Mouse (Mus musculus) embryonic facial prominence, embryonic 12.5 days (tissue): ENCODE data around the gene Smyd3. TPM values are rescaled to one million over a fixed set of nuclear protein-coding genes. Genes with fewer than 3 reads are reported as not detected.
A peak's percentile ranks its signal among the peaks of the same experiment; 100 is the strongest.

ENCODE experiments used
- ATAC-seq: fragments of 200-750 bp; cut with Nextera tagmentation; 2 replicates; pipeline ENCODE4 v1.8.0; 2017; ENCODE audit not compliant: insufficient number of reproducible peaks, insufficient read depth, low FRiP score, low TSS enrichment
- H3K27ac ChIP-seq: fragments of 300-500 bp; sonication (generic); 2 replicates; pipeline ENCODE4 v1.5.1; 2016; ENCODE audit warnings: mild to moderate bottlenecking
- H3K27me3 ChIP-seq: fragments of 300-500 bp; sonication (generic); 2 replicates; pipeline ENCODE4 v1.6.1; 2016; ENCODE audit warnings: mild to moderate bottlenecking, moderate library complexity
- H3K36me3 ChIP-seq: fragments of 300-500 bp; sonication (generic); 2 replicates; pipeline ENCODE4 v1.6.1; 2016; ENCODE audit warnings: mild to moderate bottlenecking
- H3K4me1 ChIP-seq: fragments of 300-500 bp; sonication (generic); 2 replicates; pipeline ENCODE4 v1.6.1; 2016
- H3K4me2 ChIP-seq: fragments of 300-500 bp; sonication (generic); replicated peaks from 2 replicates; pipeline ENCODE4 v1.6.1; 2016; ENCODE audit warnings: mild to moderate bottlenecking, moderate library complexity
- H3K4me3 ChIP-seq: fragments of 300-500 bp; sonication (generic); 2 replicates; pipeline ENCODE4 v1.5.1; 2016; ENCODE audit warnings: mild to moderate bottlenecking
- H3K9ac ChIP-seq: fragments of 300-500 bp; sonication (generic); 2 replicates; pipeline ENCODE4 v1.6.1; 2016; ENCODE audit warnings: mild to moderate bottlenecking, moderate library complexity
- H3K9me3 ChIP-seq: fragments of 300-500 bp; sonication (generic); 2 replicates; pipeline ENCODE4 v1.6.1; 2016; ENCODE audit warnings: mild to moderate bottlenecking, moderate library complexity
- WGBS: fragments of 180-500 bp; shearing (Covaris S2); methylation state at CpG from one replicate; pipeline ENCODE4 v1.1.7; 2016; 5-methylcytosine and 5-hydroxymethylcytosine counted together
- polyA plus RNA-seq: library from polyadenylated mRNA; unstranded; fragments of >200 nt; fragmentation: Nextera tagmentation; extraction: Ambion mirVana; gene quantifications from 2 replicates; pipeline ENCODE4 v1.2.1, GENCODE M21; 2016

Smyd3 gene
- polyA plus RNA-seq, 1 experiment from 2014 or later: 28.9 TPM

DNA sequence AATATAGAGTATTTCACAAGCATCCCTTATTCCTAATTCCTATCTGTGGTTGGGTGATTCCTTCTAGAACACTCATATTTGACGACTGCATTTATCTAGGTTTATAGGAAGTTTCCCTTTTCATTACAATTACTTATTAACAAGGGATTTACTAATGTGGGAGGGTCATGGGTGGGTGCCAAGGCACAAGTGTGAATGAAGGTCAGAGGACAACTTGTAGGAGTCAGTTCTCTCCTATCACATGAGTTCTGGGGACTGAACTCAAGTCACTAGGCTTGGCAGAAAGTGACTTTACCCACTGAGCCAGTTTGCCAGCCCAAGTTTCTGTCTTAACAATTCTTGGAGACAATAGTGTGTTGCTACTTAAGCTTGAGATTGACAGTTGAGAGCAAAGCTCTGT, 529.7 kb downstream of the Smyd3 start:
- H3K9ac ChIP-seq: no peak overlapping the region
- H3K9me3 ChIP-seq: no peaks in the 10 kb centered on the region
- WGBS: 84% methylated on average over 1 of the region's 1 CpGs
- H3K4me1 ChIP-seq: peaks cover 21% of the 10 kb centered on the region; the same call in 1 of the 2 replicates
- no peaks in the 10 kb centered on the region for H3K36me3 ChIP-seq
- H3K4me3 ChIP-seq: no peak overlapping the region
- no peak overlapping the region for H3K4me2 ChIP-seq
- no peaks in the 10 kb centered on the region for H3K27me3 ChIP-seq
- ATAC-seq: no peak
- no peak overlapping the region for H3K27ac ChIP-seq

DNA sequence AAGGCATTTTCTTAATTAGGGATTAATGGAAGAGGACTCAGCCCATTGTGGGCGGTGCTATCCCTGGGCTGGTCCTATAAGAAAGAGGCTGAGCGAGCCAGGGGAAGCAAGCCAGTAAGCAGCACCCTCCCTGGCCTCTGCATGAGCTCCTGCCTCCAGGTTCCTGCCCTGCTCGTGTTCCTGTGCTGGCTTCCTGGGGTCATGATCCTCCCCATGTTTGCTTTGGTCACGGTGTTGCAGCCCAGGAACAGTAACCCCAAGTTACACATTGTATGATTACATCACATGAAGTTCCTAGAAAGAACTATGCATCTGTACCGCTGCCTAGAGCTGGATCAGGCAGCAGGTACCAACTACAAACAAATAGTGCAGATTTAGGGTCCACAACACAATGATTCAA, 536.2 kb downstream of the Smyd3 start:
- Histone ChIP-seq H3K4me1 (peaks cover 29% of the 10 kb centered on the region), H3K4me2 (no peak overlapping the region), H3K36me3 (no peaks in the 10 kb centered on the region), H3K27me3 (no peaks in the 10 kb centered on the region), H3K9me3 (no peaks in the 10 kb centered on the region), H3K9ac (no peak overlapping the region), H3K4me3 (no peak overlapping the region), H3K27ac (no peak overlapping the region)
- WGBS: 72% methylated on average over 5 of the region's 5 CpGs
- no peak for ATAC-seq

DNA sequence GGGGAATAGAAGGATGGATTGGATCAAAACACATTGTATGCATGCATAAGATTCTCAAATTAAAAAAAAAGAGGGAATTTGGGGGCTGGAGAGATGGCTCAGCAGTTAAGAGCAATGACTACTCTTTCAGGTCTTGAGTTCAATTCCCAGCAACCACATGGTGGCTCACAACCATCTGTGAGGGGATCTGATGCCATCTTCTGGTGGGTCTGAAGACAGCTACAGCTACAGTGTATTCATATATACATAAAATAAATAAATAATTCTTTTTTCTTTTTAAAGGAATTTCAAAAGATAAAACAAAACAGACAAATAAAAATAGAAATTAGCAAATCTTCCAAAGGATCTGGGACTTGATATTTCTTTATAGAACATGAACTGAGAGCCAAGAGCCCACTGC, 537.7 kb downstream of the Smyd3 start:
- no peaks in the 10 kb centered on the region for H3K36me3 ChIP-seq
- no peak overlapping the region for H3K27ac ChIP-seq
- no peak overlapping the region for H3K4me3 ChIP-seq
- no peak for ATAC-seq
- no peak overlapping the region for H3K4me2 ChIP-seq
- H3K9ac ChIP-seq: no peak overlapping the region
- no peaks in the 10 kb centered on the region for H3K27me3 ChIP-seq
- peaks cover 41% of the 10 kb centered on the region for H3K4me1 ChIP-seq
- H3K9me3 ChIP-seq: no peaks in the 10 kb centered on the region

DNA sequence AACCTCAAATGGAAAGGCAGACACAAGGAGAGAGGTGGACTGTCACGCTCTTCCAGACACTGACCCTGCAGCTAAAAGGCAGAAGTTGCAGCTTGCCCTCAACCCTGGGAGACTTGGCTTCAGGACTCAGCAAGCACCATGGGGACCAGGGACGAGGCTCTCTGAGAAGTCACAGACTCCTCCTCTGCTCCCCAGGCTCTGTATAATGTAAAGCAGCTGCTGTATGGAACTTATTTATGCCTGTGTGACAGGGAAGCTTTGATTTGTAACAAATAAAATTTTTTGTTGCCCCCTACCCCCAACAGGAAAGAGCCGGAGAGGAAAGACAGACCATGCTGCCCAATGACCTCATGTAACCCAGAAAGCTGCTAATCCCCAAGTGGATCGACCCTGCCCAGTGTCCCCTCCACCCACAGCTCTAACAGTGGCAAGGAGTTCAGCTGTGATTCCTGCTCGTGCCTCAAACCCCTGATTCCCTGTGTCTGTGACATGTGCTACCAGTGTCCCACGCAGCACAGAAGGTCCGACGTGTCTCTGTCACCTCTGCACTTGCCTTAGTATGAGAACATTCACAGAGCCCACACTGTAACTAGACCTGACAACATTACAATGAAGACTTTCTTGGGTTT, 539.1 kb downstream of the Smyd3 start:
- H3K9ac ChIP-seq: no peak overlapping the region
- H3K27ac ChIP-seq: peak overlapping the region; percentile 57; the same call in 1 of the 2 replicates

DNA sequence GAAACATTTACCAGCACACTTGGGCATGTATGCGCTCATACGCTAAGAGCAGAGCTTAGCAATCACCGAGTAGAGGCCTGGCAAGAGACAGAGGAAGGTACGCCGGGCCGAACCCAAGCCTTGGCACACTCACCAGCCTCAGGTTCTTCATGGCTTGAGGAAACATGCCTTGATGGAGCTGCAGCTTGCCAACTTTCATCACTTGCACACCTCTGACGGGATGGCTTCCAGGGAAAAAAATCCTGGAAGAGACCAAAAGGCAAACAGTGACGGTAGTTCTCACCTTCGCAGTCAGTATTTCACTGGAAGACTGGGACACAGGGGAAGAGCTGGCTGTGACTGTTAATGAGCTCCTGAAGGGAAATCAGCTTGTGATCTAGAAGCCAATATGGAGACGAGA, 545.8 kb downstream of the Smyd3 start:
- Histone ChIP-seq H3K9me3 (no peaks in the 10 kb centered on the region), H3K27ac (no peak overlapping the region), H3K27me3 (no peaks in the 10 kb centered on the region), H3K4me1 (peaks cover 22% of the 10 kb centered on the region), H3K9ac (no peak overlapping the region), H3K4me3 (no peak overlapping the region), H3K4me2 (no peak overlapping the region), H3K36me3 (no peaks in the 10 kb centered on the region)
- ATAC-seq: no peak
- WGBS: 92% methylated on average over 10 of the region's 10 CpGs

More for the DNA sequence above, 539.1 kb downstream of the Smyd3 start:
- Histone ChIP-seq H3K9me3 (no peaks in the 10 kb centered on the region), H3K27me3 (no peaks in the 10 kb centered on the region), H3K4me2 (no peak overlapping the region), H3K4me1 (peaks cover 47% of the 10 kb centered on the region), H3K4me3 (no peak overlapping the region), H3K36me3 (no peaks in the 10 kb centered on the region)
- ATAC-seq: 0 out of 2 replicates have a peak, but pooled peaks have one; percentile 29
- 28% methylated on average over 8 of the region's 8 CpGs for WGBS

DNA sequence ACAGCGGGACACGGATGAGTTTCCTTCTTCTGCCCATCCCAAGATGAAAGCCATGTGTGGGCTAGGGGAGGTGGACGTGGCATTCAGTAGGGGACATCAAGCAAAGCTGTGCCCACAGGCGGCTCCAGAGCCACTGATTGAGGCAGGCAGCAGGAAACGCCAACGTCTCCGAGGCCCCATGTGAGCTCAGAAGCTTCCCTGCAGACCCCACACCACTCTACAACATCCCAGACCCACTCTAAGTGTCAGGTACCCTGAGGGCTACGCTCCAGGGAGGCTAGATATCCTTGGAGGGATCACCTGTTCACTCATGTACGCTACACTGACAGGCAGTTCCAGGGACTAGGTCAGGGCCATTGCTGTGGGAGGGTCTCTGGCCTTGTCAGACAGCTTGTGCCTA, 556.2 kb downstream of the Smyd3 start:
- H3K9ac ChIP-seq: no peak overlapping the region
- no peak overlapping the region for H3K27ac ChIP-seq
- WGBS: 72% methylated on average over 9 of the region's 9 CpGs
- peaks cover 14% of the 10 kb centered on the region; the same call in 1 of the 2 replicates for H3K4me1 ChIP-seq
- H3K4me3 ChIP-seq: no peak overlapping the region
- no peaks in the 10 kb centered on the region for H3K9me3 ChIP-seq
- H3K27me3 ChIP-seq: 0 out of 2 replicates have a peak, but pooled peaks cover 4% of the 10 kb centered on the region
- no peak overlapping the region for H3K4me2 ChIP-seq
- H3K36me3 ChIP-seq: no peaks in the 10 kb centered on the region
- no peak for ATAC-seq

DNA sequence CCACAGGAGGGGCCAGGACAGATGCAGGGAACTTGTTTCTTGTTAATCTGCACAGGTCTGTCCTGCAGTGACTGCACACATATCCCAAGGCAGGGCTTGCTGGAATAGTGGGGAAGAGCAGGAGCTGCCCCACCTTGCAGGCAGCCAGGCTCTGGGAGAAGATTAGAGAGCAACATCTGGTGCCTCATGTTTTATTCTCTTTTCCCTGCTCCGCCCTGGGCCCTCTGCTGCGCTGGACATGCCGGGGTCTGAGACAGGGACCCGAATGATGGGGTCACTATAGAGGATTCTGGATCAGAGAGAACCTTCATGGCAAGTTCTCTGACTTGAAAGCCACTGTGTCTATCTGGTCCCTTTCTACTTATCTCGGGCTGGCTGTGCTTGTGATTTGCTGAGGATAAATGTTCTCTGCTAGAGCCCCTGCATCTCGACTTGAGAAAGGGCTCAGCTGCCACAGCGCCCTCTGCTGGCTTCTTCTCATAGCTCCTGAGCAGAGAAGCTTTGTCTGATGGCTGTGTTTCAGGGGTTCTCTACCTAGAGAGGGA, 557.8 kb downstream of the Smyd3 start:
- Histone ChIP-seq H3K36me3 (no peaks in the 10 kb centered on the region), H3K9me3 (no peaks in the 10 kb centered on the region), H3K4me3 (no peak overlapping the region), H3K4me2 (no peak overlapping the region), H3K27me3 (0 out of 2 replicates have a peak, but pooled peaks cover 4% of the 10 kb centered on the region), H3K27ac (no peak overlapping the region), H3K9ac (no peak overlapping the region), H3K4me1 (peaks cover 14% of the 10 kb centered on the region; the same call in 1 of the 2 replicates)
- 0 out of 2 replicates have a peak, but pooled peaks have one; percentile 32 for ATAC-seq
- WGBS: 40% methylated on average over 7 of the region's 7 CpGs

DNA sequence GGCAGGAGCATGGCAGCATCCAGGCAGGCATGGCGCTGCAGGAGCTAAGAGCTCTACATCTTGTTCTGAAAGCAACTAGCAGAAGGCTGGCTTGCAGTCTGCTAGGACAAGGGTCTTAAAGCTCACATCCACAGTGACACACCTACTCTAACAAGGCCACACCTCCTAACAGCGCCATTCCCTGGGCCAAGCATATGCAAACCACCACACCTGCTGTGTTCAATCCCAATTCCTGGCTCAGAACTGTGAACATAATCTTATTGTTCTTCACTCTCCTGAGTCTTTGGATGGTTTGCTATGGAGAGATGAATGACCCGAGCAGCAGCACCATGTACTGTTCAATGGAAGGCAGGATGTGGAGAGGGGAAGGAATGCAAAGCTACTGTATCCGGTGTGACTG, 559.2 kb downstream of the Smyd3 start:
- Histone ChIP-seq H3K4me3 (no peak overlapping the region), H3K27me3 (0 out of 2 replicates have a peak, but pooled peaks cover 4% of the 10 kb centered on the region), H3K36me3 (no peaks in the 10 kb centered on the region), H3K4me1 (peaks cover 14% of the 10 kb centered on the region; the same call in 1 of the 2 replicates), H3K9ac (no peak overlapping the region), H3K4me2 (no peak overlapping the region), H3K27ac (no peak overlapping the region), H3K9me3 (no peaks in the 10 kb centered on the region)
- WGBS: 87% methylated on average over 4 of the region's 4 CpGs
- no peak for ATAC-seq

DNA sequence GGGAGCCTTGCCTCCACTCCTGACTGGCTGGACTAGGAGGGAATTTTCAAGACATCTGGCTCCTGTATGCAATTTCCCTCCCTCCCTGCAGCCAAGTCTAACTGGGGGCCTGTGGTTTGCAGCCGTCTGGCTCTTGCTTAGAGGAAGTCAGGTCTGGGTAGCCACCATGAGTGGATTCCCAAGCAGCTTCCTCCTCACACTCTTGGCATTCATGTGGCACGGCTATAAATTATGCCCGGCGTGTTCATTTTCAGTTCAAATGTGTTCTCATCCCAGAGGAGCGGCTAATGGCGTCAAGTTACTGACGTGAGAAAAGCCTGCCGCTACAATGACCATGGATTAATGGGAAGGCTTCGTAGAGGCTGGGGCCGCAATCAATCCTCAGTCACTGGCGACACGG, 564.9 kb downstream of the Smyd3 start:
- WGBS: 65% methylated on average over 12 of the region's 12 CpGs
- H3K4me2 ChIP-seq: no peak overlapping the region
- H3K4me3 ChIP-seq: no peak overlapping the region
- H3K9me3 ChIP-seq: no peaks in the 10 kb centered on the region; the same call in 1 of the 2 replicates
- H3K36me3 ChIP-seq: no peaks in the 10 kb centered on the region
- no peak for ATAC-seq
- H3K4me1 ChIP-seq: peaks cover 14% of the 10 kb centered on the region
- H3K27me3 ChIP-seq: no peaks in the 10 kb centered on the region
- no peak overlapping the region for H3K9ac ChIP-seq
- H3K27ac ChIP-seq: peak overlapping the region; percentile 72

DNA sequence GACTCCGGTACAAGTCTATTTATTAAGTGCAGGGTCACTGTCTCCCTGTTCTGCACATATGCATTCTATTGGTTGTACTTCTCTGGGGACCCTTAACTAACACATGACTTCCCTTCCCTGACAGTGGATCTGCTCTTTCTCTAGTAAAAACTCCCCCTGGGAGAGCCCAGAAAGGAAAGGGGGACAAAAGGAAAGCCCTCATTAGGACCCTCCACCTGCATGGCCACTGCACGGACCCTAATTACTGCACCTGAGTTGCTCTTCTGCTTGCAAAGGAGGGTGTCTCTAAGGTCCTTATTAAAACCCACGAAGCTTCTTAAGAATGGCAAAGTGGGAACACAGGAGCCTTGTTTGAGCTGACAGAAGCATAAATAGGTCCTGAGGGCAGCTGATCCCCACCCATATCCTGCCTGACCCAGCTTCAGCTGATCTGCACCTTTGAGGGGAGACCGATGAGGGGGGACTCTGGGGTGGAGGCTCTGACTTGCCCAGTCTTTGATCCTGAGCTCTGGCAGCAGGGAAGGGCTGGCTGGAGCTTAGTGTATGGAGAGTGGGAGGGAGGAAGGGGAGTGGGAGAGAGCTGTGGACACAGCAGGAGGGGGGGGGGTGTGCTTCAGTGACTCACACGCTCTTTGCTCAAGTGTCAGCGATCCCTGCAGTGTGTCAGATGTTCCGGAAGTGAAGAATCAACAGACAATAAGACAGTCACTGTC, 575.4 kb downstream of the Smyd3 start:
- H3K4me3 ChIP-seq: no peak overlapping the region
- H3K4me2 ChIP-seq: no peak overlapping the region
- H3K27ac ChIP-seq: no peak overlapping the region
- H3K36me3 ChIP-seq: no peaks in the 10 kb centered on the region
- H3K9me3 ChIP-seq: no peaks in the 10 kb centered on the region
- 34% methylated on average over 7 of the region's 7 CpGs for WGBS
- no peaks in the 10 kb centered on the region for H3K27me3 ChIP-seq
- no peak for ATAC-seq
- no peak overlapping the region for H3K9ac ChIP-seq
- H3K4me1 ChIP-seq: peaks cover 3% of the 10 kb centered on the region; the same call in 1 of the 2 replicates

DNA sequence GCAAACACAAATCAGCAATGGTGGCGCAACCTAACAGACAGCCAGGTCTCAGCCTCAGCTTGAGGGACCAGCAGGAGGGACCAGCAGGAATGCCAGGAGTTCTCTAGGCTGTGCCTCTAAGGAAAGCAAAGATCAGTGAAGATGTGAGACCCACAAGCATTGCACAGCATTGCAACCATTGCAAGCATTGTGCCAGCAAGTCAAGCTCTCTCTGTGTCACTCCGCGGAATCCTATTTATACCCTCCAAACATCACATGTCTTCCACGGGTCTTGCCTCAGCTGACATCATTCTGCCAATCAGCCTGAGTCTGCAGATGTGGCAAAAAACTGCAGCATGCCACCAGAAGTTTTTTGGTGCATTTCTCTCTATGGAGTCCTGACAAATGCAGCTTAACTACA, 577.5 kb downstream of the Smyd3 start:
- no peak for ATAC-seq
- Histone ChIP-seq H3K4me3 (no peak overlapping the region), H3K9me3 (no peaks in the 10 kb centered on the region), H3K4me1 (peaks cover 12% of the 10 kb centered on the region; the same call in 1 of the 2 replicates), H3K4me2 (no peak overlapping the region), H3K9ac (no peak overlapping the region), H3K27ac (no peak overlapping the region), H3K36me3 (no peaks in the 10 kb centered on the region), H3K27me3 (no peaks in the 10 kb centered on the region)
- whole genome bisulfite sequencing: 89% methylated on average over 4 of the region's 4 CpGs

DNA sequence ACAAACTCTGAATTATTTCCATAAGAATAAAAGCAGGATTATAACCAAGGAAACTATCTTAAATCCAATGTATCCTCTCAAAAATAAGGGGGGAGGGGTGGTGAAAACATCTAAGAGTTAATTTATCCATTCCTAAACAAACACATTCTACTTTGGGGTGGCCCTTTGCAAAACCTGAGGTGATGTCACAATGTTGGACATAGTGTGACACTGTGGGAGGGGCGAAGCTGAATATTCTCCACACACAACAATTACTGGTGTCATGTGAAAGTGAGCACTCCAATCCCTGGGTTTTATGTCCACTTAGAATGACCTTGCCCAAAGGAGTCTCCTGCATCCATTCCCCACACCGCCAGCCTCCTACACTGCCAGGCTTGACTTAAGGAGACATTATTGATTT, 580.9 kb downstream of the Smyd3 start:
- no peak for ATAC-seq
- H3K27ac ChIP-seq: 0 out of 2 replicates have a peak overlapping the region, but pooled peaks have one; percentile 43

More for the DNA sequence above, 580.9 kb downstream of the Smyd3 start:
- H3K9me3 ChIP-seq: no peaks in the 10 kb centered on the region
- H3K9ac ChIP-seq: no peak overlapping the region
- H3K36me3 ChIP-seq: peaks cover 24% of the 10 kb centered on the region
- no peak overlapping the region for H3K4me2 ChIP-seq
- H3K4me3 ChIP-seq: no peak overlapping the region
- peaks cover 12% of the 10 kb centered on the region; the same call in 1 of the 2 replicates for H3K4me1 ChIP-seq
- no peaks in the 10 kb centered on the region for H3K27me3 ChIP-seq
- WGBS: 87% methylated on average over 2 of the region's 2 CpGs
